Mouse (Mus musculus) erythroblast, embryonic 14.5 days (primary cell): ENCODE data around the gene Muc15. TPM values are rescaled to one million over a fixed set of nuclear protein-coding genes. Genes with fewer than 3 reads are reported as not detected.

Experiments
- H3K27me3 ChIP-seq: 2 replicates; pipeline ENCODE4 v1.6.1; 2012; ENCODE audit warnings: inconsistent platforms; ENCODE audit not compliant: control insufficient read depth
- H3K36me3 ChIP-seq: 2 replicates; pipeline ENCODE4 v1.6.1; 2012; ENCODE audit warnings: mild to moderate bottlenecking, inconsistent platforms; ENCODE audit not compliant: control insufficient read depth
- H3K4me1 ChIP-seq: 2 replicates; pipeline ENCODE4 v1.6.1; 2012; ENCODE audit warnings: inconsistent platforms; ENCODE audit not compliant: control insufficient read depth
- H3K4me3 ChIP-seq: replicated peaks from 2 replicates; pipeline ENCODE3; 2012; ENCODE audit warnings: moderate library complexity, mild to moderate bottlenecking, inconsistent platforms
- H3K9me3 ChIP-seq: 2 replicates; pipeline ENCODE4 v1.6.1; 2012; ENCODE audit warnings: low read length, inconsistent platforms, mixed read lengths; ENCODE audit not compliant: control insufficient read depth
- GATA1 ChIP-seq: IDR thresholded peaks from 2 replicates; pipeline ENCODE4 v1.6.1; 2012; ENCODE audit warnings: low read length, inconsistent platforms, mixed read lengths
- TAL1 ChIP-seq: IDR thresholded peaks from 3 replicates; pipeline ENCODE4 v1.6.1; 2012; ENCODE audit warnings: low read length, inconsistent platforms, mixed read lengths
- polyA plus RNA-seq: library from polyadenylated mRNA; stranded (reverse); fragments of >175 nt; gene quantifications from 2 replicates; pipeline ENCODE4 v1.2.3, GENCODE M21; 2012

Muc15 gene
- polyA plus RNA-seq, 1 experiment, result 0.01 TPM

- no peak overlapping the region for H3K4me3 ChIP-seq
- TF ChIP-seq GATA1, result no peak
- TF ChIP-seq TAL1, result no peak
These were observed 36.4 kb downstream of the Muc15 start for GRCm38 (mm10) chr2:110757556-110757955.

GRCm38 (mm10) chr2:110759434-110759833 is 38.3 kb downstream of the Muc15 start:
- Histone ChIP-seq H3K27me3 (no peaks in the 10 kb centered on the region), H3K36me3 (no peaks in the 10 kb centered on the region), H3K9me3 (0 out of 2 replicates have a peak, but pooled peaks cover 2% of the 10 kb centered on the region), H3K4me3 (no peak overlapping the region), H3K4me1 (no peaks in the 10 kb centered on the region)
- TF ChIP-seq TAL1, result no peak
- no peak for TF ChIP-seq GATA1

More at GRCm38 (mm10) chr2:110757556-110757955, 36.4 kb downstream of the Muc15 start:
- Histone ChIP-seq H3K27me3 (no peaks in the 10 kb centered on the region), H3K36me3 (no peaks in the 10 kb centered on the region), H3K4me1 (no peaks in the 10 kb centered on the region), H3K9me3 (0 out of 2 replicates have a peak, but pooled peaks cover 2% of the 10 kb centered on the region)

GRCm38 (mm10) chr2:110787396-110787795 is 66.3 kb downstream of the Muc15 start:
- no peaks in the 10 kb centered on the region for H3K9me3 ChIP-seq
- H3K4me3 ChIP-seq, result no peak overlapping the region
- TF ChIP-seq TAL1 (no peak), GATA1 (no peak)
- H3K27me3 ChIP-seq, result no peaks in the 10 kb centered on the region
- no peaks in the 10 kb centered on the region for H3K4me1 ChIP-seq
- H3K36me3 ChIP-seq, result no peaks in the 10 kb centered on the region

Other genes starting within 250 kb of the Muc15 start
- gene Slc5a12, start 124.0 kb upstream of the Muc15 start, polyA plus RNA-seq, result not detected in 2 replicates
- not detected in 2 replicates for gene Ano3, start 229.6 kb downstream of the Muc15 start, polyA plus RNA-seq